Mouse (Mus musculus) heart, postnatal 0 days (tissue): ENCODE data around the gene Wfdc16.

Experiments used
- CTCF ChIP-seq: IDR thresholded peaks from 2 replicates; pipeline ENCODE4 v1.5.1; 2016; ENCODE audit warnings: antibody characterized with exemption, control low read depth, low read depth
- EP300 ChIP-seq: IDR thresholded peaks from 2 replicates; pipeline ENCODE4 v1.6.1; 2016; ENCODE audit warnings: antibody characterized with exemption, low read depth

DNA sequence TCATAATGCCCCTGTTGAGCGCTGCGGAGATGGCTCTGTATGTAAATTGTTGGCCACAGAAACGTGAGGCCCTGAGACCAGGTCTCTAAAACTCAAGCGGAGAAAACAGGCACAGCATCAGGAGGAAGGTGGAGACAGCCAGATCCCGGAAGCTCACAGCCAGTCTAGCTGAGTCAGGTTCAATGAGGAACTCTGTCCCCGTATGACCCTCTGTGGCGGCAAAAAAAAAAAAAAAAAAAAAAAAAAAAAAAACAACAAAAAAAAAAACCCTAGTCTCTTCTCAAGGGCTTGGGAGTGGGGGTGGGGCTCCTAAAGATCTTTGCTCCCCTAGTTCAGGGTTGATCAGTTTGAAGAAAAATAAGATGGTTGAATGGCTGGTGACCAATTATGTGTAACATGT, 2.5 kb upstream of the Wfdc16 start:
- TF ChIP-seq CTCF (no peak), EP300 (no peak)
